Mouse (Mus musculus) embryonic facial prominence, embryonic 11.5 days (tissue): ENCODE measurements at regions not wholly inside any gene's neighbourhood (a gene's known extent, or its start where the extent isn't known, plus 50 kb on each side); places are given as distances from the start of the nearest gene placed in this dataset.
"Not testable (repeated sequence)": the region's sequence is repeated elsewhere in the genome, so short reads cannot be mapped to it uniquely, and the experiment has no call there.

Experiments
- ATAC-seq: fragments of 200-750 bp; cut with Nextera tagmentation; replicated peaks from 2 replicates; pipeline ENCODE4 v1.8.0; 2017; ENCODE audit warnings: low read depth; ENCODE audit not compliant: insufficient number of reproducible peaks, low FRiP score, low TSS enrichment
- DNase-seq: peaks from one replicate; pipeline ENCODE4 v3.0.0-alpha.2; 2015; ENCODE audit warnings: low spot score
- H3K27ac ChIP-seq: fragments of 300-500 bp; sonication (generic); replicated peaks from 2 replicates; pipeline ENCODE4 v1.5.1; 2014; ENCODE audit warnings: mild to moderate bottlenecking, low read depth, low read length, control low read depth
- H3K27me3 ChIP-seq: fragments of 300-500 bp; sonication (generic); 2 replicates; pipeline ENCODE4 v1.6.1; 2014; ENCODE audit warnings: mild to moderate bottlenecking, low read length, moderate library complexity, mixed read lengths; ENCODE audit not compliant: control insufficient read depth, insufficient read depth
- H3K36me3 ChIP-seq: fragments of 300-500 bp; sonication (generic); replicated peaks from 2 replicates; pipeline ENCODE4 v1.6.1; 2014; ENCODE audit warnings: low read depth, mild to moderate bottlenecking, low read length, moderate library complexity, mixed read lengths; ENCODE audit not compliant: control insufficient read depth, insufficient read depth
- H3K4me1 ChIP-seq: fragments of 300-500 bp; sonication (generic); 2 replicates; pipeline ENCODE4 v1.6.1; 2014; ENCODE audit warnings: low read length, mixed read lengths; ENCODE audit not compliant: control insufficient read depth, insufficient read depth
- H3K4me2 ChIP-seq: fragments of 300-500 bp; sonication (generic); 2 replicates; pipeline ENCODE4 v1.6.1; 2014; ENCODE audit warnings: low read depth, mild to moderate bottlenecking, control low read depth, low read length, moderate library complexity
- H3K4me3 ChIP-seq: fragments of 300-500 bp; sonication (generic); 2 replicates; pipeline ENCODE4 v1.5.1; 2014; ENCODE audit warnings: low read depth, low read length, control low read depth
- H3K9ac ChIP-seq: fragments of 300-500 bp; sonication (generic); replicated peaks from 2 replicates; pipeline ENCODE4 v1.6.1; 2014; ENCODE audit warnings: mild to moderate bottlenecking, control low read depth, low read length
- H3K9me3 ChIP-seq: fragments of 300-500 bp; sonication (generic); replicated peaks from 2 replicates; pipeline ENCODE4 v1.6.1; 2016; ENCODE audit warnings: mild to moderate bottlenecking, low read length, inconsistent platforms, mixed read lengths; ENCODE audit not compliant: control insufficient read depth
- whole genome bisulfite sequencing: fragments of 180-500 bp; shearing (Covaris S2); extraction: QIAGEN DNeasy Blood & Tissue Kit; methylation state at CpG from one replicate; pipeline ENCODE4 v1.1.7; 2014; 5-methylcytosine and 5-hydroxymethylcytosine counted together

GRCm38 (mm10) chr10:96273607-96274365 lies 137.4 kb downstream of the Gm5426 start:
- H3K36me3 ChIP-seq = no peaks in the 10 kb centered on the region
- DNase-seq = no peak
- no peak overlapping the region for H3K4me2 ChIP-seq
- no peaks in the 10 kb centered on the region for H3K27me3 ChIP-seq
- no peak for ATAC-seq
- H3K9ac ChIP-seq = no peak overlapping the region
- WGBS = 61% methylated on average over 7 of the region's 7 CpGs
- no peak overlapping the region for H3K27ac ChIP-seq
- H3K4me1 ChIP-seq = no peaks in the 10 kb centered on the region
- H3K4me3 ChIP-seq = no peak overlapping the region
- no peaks in the 10 kb centered on the region for H3K9me3 ChIP-seq

GRCm38 (mm10) chr10:96280149-96280548 lies 143.7 kb downstream of the Gm5426 start:
- Histone ChIP-seq H3K4me1 (no peaks in the 10 kb centered on the region), H3K4me3 (no peak overlapping the region), H3K9me3 (no peaks in the 10 kb centered on the region), H3K36me3 (no peaks in the 10 kb centered on the region), H3K4me2 (no peak overlapping the region), H3K27me3 (no peaks in the 10 kb centered on the region), H3K27ac (no peak overlapping the region), H3K9ac (no peak overlapping the region)
- DNase-seq (no peak), ATAC-seq (no peak)
- WGBS = 86% methylated on average over 6 of the region's 6 CpGs

GRCm38 (mm10) chr10:96285407-96286093 lies 149.1 kb downstream of the Gm5426 start:
- H3K9ac ChIP-seq = no peak overlapping the region
- no peaks in the 10 kb centered on the region for H3K9me3 ChIP-seq
- 82% methylated on average over 10 of the region's 10 CpGs for WGBS
- no peaks in the 10 kb centered on the region for H3K27me3 ChIP-seq
- no peak overlapping the region for H3K27ac ChIP-seq
- DNase-seq (no peak), ATAC-seq (no peak)
- H3K4me1 ChIP-seq = no peaks in the 10 kb centered on the region
- no peak overlapping the region for H3K4me3 ChIP-seq
- no peak overlapping the region for H3K4me2 ChIP-seq
- H3K36me3 ChIP-seq = no peaks in the 10 kb centered on the region

GRCm38 (mm10) chr10:96286094-96286485 lies 149.7 kb downstream of the Gm5426 start:
- DNase-seq = no peak
- Histone ChIP-seq H3K27ac (no peak overlapping the region), H3K36me3 (no peaks in the 10 kb centered on the region), H3K4me3 (no peak overlapping the region), H3K4me2 (no peak overlapping the region), H3K27me3 (no peaks in the 10 kb centered on the region), H3K4me1 (no peaks in the 10 kb centered on the region), H3K9me3 (no peaks in the 10 kb centered on the region), H3K9ac (no peak overlapping the region)
- no peak for ATAC-seq
- WGBS = 70% methylated on average over 2 of the region's 2 CpGs

- H3K27me3 ChIP-seq, H3K4me1 ChIP-seq, H3K27ac ChIP-seq, H3K4me2 ChIP-seq, DNase-seq, H3K4me3 ChIP-seq, ATAC-seq, H3K36me3 ChIP-seq, H3K9me3 ChIP-seq, H3K9ac ChIP-seq: not testable (repeated sequence)
These were observed 152.6 kb downstream of the Gm5426 start for GRCm38 (mm10) chr10:96289005-96289404.

- Histone ChIP-seq H3K9ac (no peak overlapping the region), H3K4me3 (no peak overlapping the region)
These were observed 157.2 kb downstream of the Gm5426 start for GRCm38 (mm10) chr10:96293622-96294021.

GRCm38 (mm10) chr10:96294666-96295065 lies 158.3 kb downstream of the Gm5426 start:
- ATAC-seq = no peak
- 80% methylated on average over 2 of the region's 2 CpGs for WGBS
- H3K27ac ChIP-seq = no peak overlapping the region
- no peak overlapping the region for H3K4me2 ChIP-seq
- no peaks in the 10 kb centered on the region for H3K36me3 ChIP-seq
- H3K4me1 ChIP-seq = no peaks in the 10 kb centered on the region
- no peak overlapping the region for H3K9ac ChIP-seq
- no peaks in the 10 kb centered on the region for H3K27me3 ChIP-seq
- no peaks in the 10 kb centered on the region for H3K9me3 ChIP-seq
- no peak overlapping the region for H3K4me3 ChIP-seq
- DNase-seq = no peak

More at GRCm38 (mm10) chr10:96293622-96294021, 157.2 kb downstream of the Gm5426 start:
- 71% methylated on average over 7 of the region's 7 CpGs for WGBS
- no peaks in the 10 kb centered on the region for H3K9me3 ChIP-seq
- no peak overlapping the region for H3K27ac ChIP-seq
- no peaks in the 10 kb centered on the region for H3K27me3 ChIP-seq
- H3K36me3 ChIP-seq = no peaks in the 10 kb centered on the region
- DNase-seq (peak; percentile 39), ATAC-seq (no peak)
- no peak overlapping the region for H3K4me2 ChIP-seq
- no peaks in the 10 kb centered on the region for H3K4me1 ChIP-seq

GRCm38 (mm10) chr10:96297658-96298057 lies 161.3 kb downstream of the Gm5426 start:
- H3K27ac ChIP-seq = no peak overlapping the region
- no peak overlapping the region for H3K4me2 ChIP-seq
- H3K9ac ChIP-seq = no peak overlapping the region
- no peaks in the 10 kb centered on the region for H3K27me3 ChIP-seq
- DNase-seq (no peak), ATAC-seq (no peak)
- no peaks in the 10 kb centered on the region for H3K4me1 ChIP-seq
- H3K36me3 ChIP-seq = no peaks in the 10 kb centered on the region
- no peaks in the 10 kb centered on the region for H3K9me3 ChIP-seq
- no peak overlapping the region for H3K4me3 ChIP-seq
- 92% methylated on average over 4 of the region's 4 CpGs for WGBS
